Mouse (Mus musculus) cerebellum, adult 2 months (tissue): Measurements from ENCODE around the gene Hpgd. TPM values are rescaled to one million over a fixed set of nuclear protein-coding genes. Genes with fewer than 3 reads are reported as not detected.

Source experiments
- DNase-seq, 2 experiments: peaks; one replicate each; pipeline ENCODE4 v3.0.0; 2021
- H3K27ac ChIP-seq: fragments of 200-500 bp; 2 replicates; pipeline ENCODE4 v1.5.1; 2012; ENCODE audit warnings: low read length, control low read depth, inconsistent platforms; ENCODE audit not compliant: insufficient read depth
- H3K27me3 ChIP-seq: fragments of 200-500 bp; 2 replicates; pipeline ENCODE4 v1.6.1; 2012; ENCODE audit warnings: inconsistent platforms, mild to moderate bottlenecking, low read length, moderate library complexity; ENCODE audit not compliant: control insufficient read depth, insufficient read depth
- H3K4me1 ChIP-seq: fragments of 200-500 bp; 2 replicates; pipeline ENCODE4 v1.6.1; 2011; ENCODE audit warnings: low read length; ENCODE audit not compliant: control insufficient read depth, insufficient read depth
- H3K4me3 ChIP-seq: fragments of 200-500 bp; replicated peaks from 2 replicates; pipeline ENCODE3; 2011; ENCODE audit warnings: mild to moderate bottlenecking, low read depth, low read length, control low read depth; ENCODE audit not compliant: insufficient read depth
- CTCF ChIP-seq: fragments of 200-500 bp; IDR thresholded peaks from 2 replicates; pipeline ENCODE4 v1.5.1; 2011; ENCODE audit warnings: low read depth, mild to moderate bottlenecking, control low read depth, low read length, moderate library complexity, borderline replicate concordance; ENCODE audit not compliant: insufficient read depth
- POLR2A ChIP-seq: fragments of 200-500 bp; IDR thresholded peaks from 2 replicates; pipeline ENCODE4 v1.6.1; 2011; ENCODE audit warnings: low read length, control low read depth, borderline replicate concordance; ENCODE audit not compliant: insufficient read depth
- WGBS: fragments of 180-500 bp; shearing (Covaris S2); methylation state at CpG from one replicate; pipeline ENCODE4 v1.1.7; 2018; 5-methylcytosine and 5-hydroxymethylcytosine counted together
- polyA plus RNA-seq: library from polyadenylated mRNA; depleted of rRNA; stranded (reverse); fragments of >200 nt; gene quantifications from 2 replicates; pipeline ENCODE4 v1.2.3, GENCODE M21; 2012

Hpgd gene
- polyA plus RNA-seq, 1 experiment, result 9.3 TPM

DNA sequence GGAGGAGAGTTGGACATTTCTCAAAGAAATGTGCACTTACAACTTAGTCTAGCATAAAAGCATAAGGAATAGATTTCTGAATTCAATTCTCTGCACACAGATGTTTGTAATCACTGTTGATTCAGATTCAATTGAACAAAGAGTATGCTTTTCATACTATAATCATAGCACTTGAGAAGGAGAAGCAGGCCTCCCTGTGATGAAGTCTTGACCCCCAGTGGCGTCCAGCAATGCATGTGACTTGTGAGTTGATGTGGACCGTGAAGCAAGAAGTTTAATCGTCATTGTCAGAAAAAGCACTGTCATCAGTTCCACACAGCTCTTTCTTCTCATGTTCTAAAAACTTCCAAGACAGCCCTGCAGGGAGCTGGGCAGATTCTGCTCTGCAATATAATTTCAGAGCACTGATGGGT is 33.8 kb downstream of the Hpgd start:
- H3K4me3 ChIP-seq, result no peak overlapping the region
- no peaks in the 10 kb centered on the region for H3K4me1 ChIP-seq
- no peak for DNase-seq
- WGBS, result 10% methylated on average over 3 of the region's 3 CpGs
- no peaks in the 10 kb centered on the region for H3K27me3 ChIP-seq
- H3K27ac ChIP-seq, result no peak overlapping the region
- no peak for TF ChIP-seq CTCF
- TF ChIP-seq POLR2A, result no peak

- H3K27me3 ChIP-seq, result no peaks in the 10 kb centered on the region
- TF ChIP-seq POLR2A (no peak), CTCF (no peak)
- H3K4me1 ChIP-seq, result no peaks in the 10 kb centered on the region
- WGBS, result 80% methylated on average over 9 of the region's 9 CpGs
- DNase-seq, result no peak
- H3K27ac ChIP-seq, result no peak overlapping the region
- H3K4me3 ChIP-seq, result no peak overlapping the region
Measured at GRCm38 (mm10) chr8:56335390-56336000, 41.1 kb downstream of the Hpgd start.

- Histone ChIP-seq H3K4me1 (no peaks in the 10 kb centered on the region), H3K27ac (no peak overlapping the region), H3K27me3 (no peaks in the 10 kb centered on the region), H3K4me3 (no peak overlapping the region)
- TF ChIP-seq CTCF, result no peak
- no peak for TF ChIP-seq POLR2A
- DNase-seq, result no peak
- 79% methylated on average over 8 of the region's 8 CpGs for WGBS
Measured at GRCm38 (mm10) chr8:56336771-56337170, 42.4 kb downstream of the Hpgd start.

GRCm38 (mm10) chr8:56343505-56343904 is 49.1 kb downstream of the Hpgd start:
- H3K27me3 ChIP-seq, result no peaks in the 10 kb centered on the region
- H3K4me3 ChIP-seq, result no peak overlapping the region
- WGBS, result 73% methylated on average over 6 of the region's 6 CpGs
- DNase-seq, result peak in 1 of 2 experiments; percentile 3
- H3K4me1 ChIP-seq, result no peaks in the 10 kb centered on the region
- no peak overlapping the region for H3K27ac ChIP-seq
- no peak for TF ChIP-seq CTCF
- no peak for TF ChIP-seq POLR2A

DNA sequence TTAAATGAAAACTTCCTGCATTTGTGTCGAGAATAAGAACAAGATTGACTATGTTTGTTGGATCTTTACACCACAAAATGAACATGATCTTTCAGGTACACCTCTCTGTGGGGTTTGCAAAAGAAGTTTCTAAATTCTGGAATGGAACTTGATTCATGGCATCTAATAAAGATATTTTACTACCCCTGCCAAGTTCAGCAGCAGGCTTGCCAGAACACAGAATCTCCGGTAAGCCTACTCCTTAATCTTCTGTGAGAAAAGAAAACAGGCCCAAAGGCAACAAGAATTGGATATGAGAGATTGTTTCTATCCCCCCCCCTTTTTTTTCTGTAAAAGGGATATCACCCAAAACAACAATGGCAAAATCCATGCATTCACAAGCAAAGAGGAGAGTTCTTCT is 49.6 kb downstream of the Hpgd start:
- H3K4me1 ChIP-seq, result no peaks in the 10 kb centered on the region
- WGBS, result 44% methylated on average over 2 of the region's 2 CpGs
- no peak for DNase-seq
- no peak overlapping the region for H3K27ac ChIP-seq
- no peak overlapping the region for H3K4me3 ChIP-seq
- TF ChIP-seq POLR2A, result no peak
- no peak for TF ChIP-seq CTCF
- no peaks in the 10 kb centered on the region for H3K27me3 ChIP-seq

DNA sequence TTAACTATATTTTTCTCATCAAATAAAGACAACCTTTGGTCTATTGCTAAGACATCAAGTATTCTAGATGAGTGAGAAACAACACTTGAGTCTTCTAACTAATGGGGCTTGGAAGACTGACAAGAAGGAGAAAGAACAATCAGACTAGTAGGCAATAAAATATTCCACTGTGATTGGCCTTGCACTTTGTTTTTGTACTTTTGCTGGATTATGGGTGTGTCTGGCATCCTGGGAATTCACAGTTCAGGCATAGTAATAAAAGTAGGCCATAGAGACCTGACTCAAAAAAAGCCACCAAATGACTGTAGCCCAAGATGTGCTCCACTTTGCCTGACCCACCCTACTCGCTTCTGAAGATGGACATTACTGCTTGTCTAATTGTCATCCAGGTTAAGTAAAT is 50.0 kb downstream of the Hpgd start:
- Histone ChIP-seq H3K27ac (no peak overlapping the region), H3K27me3 (no peaks in the 10 kb centered on the region), H3K4me1 (no peaks in the 10 kb centered on the region), H3K4me3 (no peak overlapping the region)
- no peak for DNase-seq
- WGBS, result 89% methylated on average over 1 of the region's 1 CpGs
- TF ChIP-seq POLR2A (no peak), CTCF (no peak)

DNA sequence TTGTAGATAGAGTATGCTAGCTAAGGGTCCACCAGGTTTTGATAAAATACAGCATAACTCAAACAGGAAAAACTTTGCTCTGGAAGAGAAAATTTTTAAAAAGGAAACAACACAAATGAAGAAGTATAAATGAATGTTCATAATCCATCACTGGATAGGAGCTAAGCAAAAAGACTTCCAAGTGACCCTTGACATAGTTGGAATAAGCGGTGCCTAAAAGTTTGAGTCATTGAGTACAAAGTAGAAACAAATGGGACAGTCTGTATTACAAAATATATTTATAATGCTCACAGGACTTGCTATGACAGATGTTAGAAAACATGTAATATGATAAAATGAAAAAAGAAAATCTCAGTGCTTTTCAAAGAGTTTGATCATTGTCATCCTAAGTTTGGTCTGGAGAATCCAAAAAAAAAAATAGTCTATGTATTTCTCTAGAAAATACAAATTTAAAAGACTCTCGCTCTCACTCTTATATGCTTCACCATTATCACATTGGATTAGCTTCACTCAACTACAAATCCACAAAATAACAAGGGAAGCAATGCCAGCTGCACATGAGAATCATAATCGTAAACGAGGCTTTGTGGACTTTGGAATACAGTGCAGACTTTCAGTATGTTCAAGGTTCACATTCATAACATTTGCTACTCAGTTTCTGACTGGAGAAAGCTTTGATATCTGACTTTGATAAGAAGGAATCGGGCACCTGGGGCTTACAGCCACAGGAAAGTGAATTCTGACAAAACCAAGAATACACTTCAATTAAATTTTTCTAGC is 51.4 kb downstream of the Hpgd start:
- DNase-seq, result no peak
- no peak for TF ChIP-seq POLR2A
- no peak for TF ChIP-seq CTCF
- 88% methylated on average over 5 of the region's 5 CpGs for WGBS
- Histone ChIP-seq H3K4me1 (no peaks in the 10 kb centered on the region), H3K27ac (no peak overlapping the region), H3K27me3 (no peaks in the 10 kb centered on the region), H3K4me3 (no peak overlapping the region)

DNA sequence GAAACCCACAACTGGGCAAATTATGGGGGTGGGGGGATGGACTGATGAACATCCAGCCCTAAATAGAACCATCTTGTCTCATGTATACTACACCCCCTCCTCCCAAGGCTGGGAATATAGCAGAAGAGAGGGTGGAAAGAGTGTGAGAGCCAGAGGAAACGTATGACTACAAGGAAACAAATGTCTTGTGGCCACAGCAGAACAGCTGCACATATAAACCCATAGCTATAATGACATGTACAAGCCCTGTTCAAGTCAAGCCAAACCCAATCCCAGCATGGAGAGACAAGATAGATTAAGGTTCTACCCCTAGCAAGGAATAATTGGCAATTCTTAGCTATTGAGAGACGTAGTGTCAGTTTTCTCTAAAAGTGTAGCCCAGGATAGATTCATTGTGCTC is 68.8 kb downstream of the Hpgd start:
- H3K4me3 ChIP-seq, result no peak overlapping the region
- H3K27me3 ChIP-seq, result no peaks in the 10 kb centered on the region
- H3K4me1 ChIP-seq, result no peaks in the 10 kb centered on the region
- TF ChIP-seq CTCF (no peak), POLR2A (no peak)
- H3K27ac ChIP-seq, result no peak overlapping the region
- 69% methylated on average over 2 of the region's 2 CpGs for WGBS
- no peak for DNase-seq
